Mouse (Mus musculus) G1E (cell line): ENCODE data around the gene Abhd17a. TPM values are rescaled to one million over a fixed set of nuclear protein-coding genes. Genes with fewer than 3 reads are reported as not detected.
A peak's percentile ranks its signal among the peaks of the same experiment; 100 is the strongest.

Source experiments
- ATAC-seq: 2 replicates; pipeline ENCODE4 v1.8.0; 2016; ENCODE audit warnings: mild to moderate bottlenecking; ENCODE audit not compliant: insufficient number of reproducible peaks, poor library complexity, low FRiP score, severe bottlenecking; ENCODE audit errors: extremely low read depth
- DNase-seq: peaks from one replicate; pipeline ENCODE4 v3.0.0; 2012; ENCODE audit warnings: low spot score
- H3K27me3 ChIP-seq: 2 replicates; pipeline ENCODE4 v1.6.1; 2012; ENCODE audit warnings: mild to moderate bottlenecking, low read length, inconsistent platforms; ENCODE audit not compliant: insufficient read depth
- H3K36me3 ChIP-seq: replicated peaks from 2 replicates; pipeline ENCODE3; 2012; ENCODE audit warnings: mild to moderate bottlenecking, inconsistent platforms
- H3K4me1 ChIP-seq: 2 replicates; pipeline ENCODE4 v1.6.1; 2012; ENCODE audit warnings: low read depth, low read length, inconsistent platforms, mixed read lengths; ENCODE audit not compliant: insufficient read depth
- H3K4me3 ChIP-seq: 2 replicates; pipeline ENCODE4 v1.5.1; 2012; ENCODE audit warnings: low read depth, mild to moderate bottlenecking, inconsistent platforms, low read length, moderate library complexity, mixed read lengths
- H3K9me3 ChIP-seq: replicated peaks from 2 replicates; pipeline ENCODE4 v1.6.1; 2012; ENCODE audit warnings: inconsistent platforms
- CTCF ChIP-seq: IDR thresholded peaks from 2 replicates; pipeline ENCODE4 v1.5.1; 2012; ENCODE audit warnings: low read depth, low read length, inconsistent platforms, mixed read lengths
- GATA1 ChIP-seq: IDR thresholded peaks from 2 replicates; pipeline ENCODE4 v1.6.1; 2012; ENCODE audit warnings: borderline replicate concordance, low read length, inconsistent platforms, mixed read lengths
- GATA2 ChIP-seq: IDR thresholded peaks from 2 replicates; pipeline ENCODE4 v1.6.1; 2012; ENCODE audit warnings: low read depth, low read length, inconsistent platforms, borderline replicate concordance
- POLR2AphosphoS5 ChIP-seq: IDR thresholded peaks from 2 replicates; pipeline ENCODE4 v1.6.1; 2012; ENCODE audit warnings: low read depth, low read length, inconsistent platforms; ENCODE audit not compliant: insufficient replicate concordance
- TAL1 ChIP-seq: conservative IDR thresholded peaks from 2 replicates; pipeline ENCODE4 v1.6.1; 2012; ENCODE audit warnings: low read depth, low read length, inconsistent platforms, mixed read lengths
- polyA plus RNA-seq: library from polyadenylated mRNA; stranded (reverse); fragments of >175 nt; gene quantifications from 2 replicates; pipeline ENCODE4 v1.2.3, GENCODE M21; 2012
- total RNA-seq, 2 experiments: library from RNA; stranded (forward) in 1 of 2; stranded (reverse) in 1 of 2; fragments of 200-1000 nt in 1 of 2; fragments of >200 nt in 1 of 2; fragmentation: Nextera tagmentation in 1 of 2; gene quantifications; 2 replicates each; pipeline ENCODE4 v1.2.3; 2014 to 2017

Gene Abhd17a
- total and polyA plus RNA-seq, 3 experiments = 12.4 to 574 (median 37.8) TPM

- no peak for TF ChIP-seq POLR2AphosphoS5
- DNase-seq (no peak), ATAC-seq (no peak)
- H3K27me3 ChIP-seq = no peaks in the 10 kb centered on the region
- H3K4me3 ChIP-seq = no peak overlapping the region; the same call in 1 of the 2 replicates
- H3K9me3 ChIP-seq = no peaks in the 10 kb centered on the region
- peaks cover 81% of the 10 kb centered on the region for H3K36me3 ChIP-seq
- peaks cover 84% of the 10 kb centered on the region for H3K4me1 ChIP-seq
Measured at GRCm38 (mm10) chr10:80585581-80585980, 4.6 kb downstream of the Abhd17a start.

- Histone ChIP-seq H3K36me3 (peaks cover 84% of the 10 kb centered on the region), H3K4me1 (peaks cover 85% of the 10 kb centered on the region), H3K4me3 (no peak overlapping the region; the same call in 1 of the 2 replicates), H3K27me3 (no peaks in the 10 kb centered on the region), H3K9me3 (no peaks in the 10 kb centered on the region)
- ATAC-seq (no peak), DNase-seq (no peak)
- TF ChIP-seq GATA1 (no peak), TAL1 (no peak), CTCF (no peak), GATA2 (no peak), POLR2AphosphoS5 (no peak)
Measured at GRCm38 (mm10) chr10:80584642-80585552, 5.2 kb downstream of the Abhd17a start.

- no peak for ATAC-seq
- no peak for DNase-seq
- H3K27me3 ChIP-seq = no peaks in the 10 kb centered on the region
- H3K4me3 ChIP-seq = 0 out of 2 replicates have a peak overlapping the region, but pooled peaks have one; percentile 14
- TF ChIP-seq TAL1 (no peak), GATA2 (no peak), CTCF (no peak)
- peaks cover 83% of the 10 kb centered on the region for H3K36me3 ChIP-seq
- H3K9me3 ChIP-seq = no peaks in the 10 kb centered on the region
- H3K4me1 ChIP-seq = peaks cover 87% of the 10 kb centered on the region
Measured at GRCm38 (mm10) chr10:80584045-80584488, 6.1 kb downstream of the Abhd17a start.

GRCm38 (mm10) chr10:80583047-80583446 is 7.1 kb downstream of the Abhd17a start:
- DNase-seq (no peak), ATAC-seq (no peak)
- no peak for TF ChIP-seq CTCF
- no peak overlapping the region for H3K4me3 ChIP-seq
- peaks cover 87% of the 10 kb centered on the region for H3K4me1 ChIP-seq
- H3K9me3 ChIP-seq = no peaks in the 10 kb centered on the region
- H3K27me3 ChIP-seq = no peaks in the 10 kb centered on the region
- H3K36me3 ChIP-seq = peaks cover 72% of the 10 kb centered on the region

GRCm38 (mm10) chr10:80578911-80579310 is 11.2 kb downstream of the Abhd17a start:
- no peak for ATAC-seq
- Histone ChIP-seq H3K27me3 (no peaks in the 10 kb centered on the region), H3K36me3 (peaks cover 50% of the 10 kb centered on the region), H3K4me3 (peak overlapping the region; percentile 96; the same call in 1 of the 2 replicates), H3K4me1 (peaks cover 80% of the 10 kb centered on the region), H3K9me3 (no peaks in the 10 kb centered on the region)
- TF ChIP-seq GATA1 (no peak), CTCF (peak; percentile 25; the same call in 1 of the 2 replicates), TAL1 (no peak)
- peak; percentile 73 for DNase-seq

GRCm38 (mm10) chr10:80578131-80578750 is 11.9 kb downstream of the Abhd17a start:
- Histone ChIP-seq H3K4me3 (peak overlapping the region; percentile 96), H3K4me1 (peaks cover 80% of the 10 kb centered on the region), H3K9me3 (no peaks in the 10 kb centered on the region), H3K36me3 (peaks cover 50% of the 10 kb centered on the region), H3K27me3 (no peaks in the 10 kb centered on the region)
- DNase-seq (peak; percentile 81), ATAC-seq (0 out of 2 replicates have a peak, but pooled peaks have one; percentile 7)
- peak; percentile 94 for TF ChIP-seq CTCF
- TF ChIP-seq GATA1 = no peak
